Mouse (Mus musculus) kidney, postnatal 14 days (tissue): Measurements from ENCODE around the gene Palld.
A peak's percentile ranks its signal among the peaks of the same experiment; 100 is the strongest.

Experiments used
- DNase-seq: peaks from one replicate; pipeline ENCODE4 v3.0.0; 2022; ENCODE audit warnings: mixed read lengths

Palld gene

GRCm38 (mm10) chr8:61549585-61549984 lies 352.9 kb downstream of the Palld start:
- DNase-seq: no peak

DNA sequence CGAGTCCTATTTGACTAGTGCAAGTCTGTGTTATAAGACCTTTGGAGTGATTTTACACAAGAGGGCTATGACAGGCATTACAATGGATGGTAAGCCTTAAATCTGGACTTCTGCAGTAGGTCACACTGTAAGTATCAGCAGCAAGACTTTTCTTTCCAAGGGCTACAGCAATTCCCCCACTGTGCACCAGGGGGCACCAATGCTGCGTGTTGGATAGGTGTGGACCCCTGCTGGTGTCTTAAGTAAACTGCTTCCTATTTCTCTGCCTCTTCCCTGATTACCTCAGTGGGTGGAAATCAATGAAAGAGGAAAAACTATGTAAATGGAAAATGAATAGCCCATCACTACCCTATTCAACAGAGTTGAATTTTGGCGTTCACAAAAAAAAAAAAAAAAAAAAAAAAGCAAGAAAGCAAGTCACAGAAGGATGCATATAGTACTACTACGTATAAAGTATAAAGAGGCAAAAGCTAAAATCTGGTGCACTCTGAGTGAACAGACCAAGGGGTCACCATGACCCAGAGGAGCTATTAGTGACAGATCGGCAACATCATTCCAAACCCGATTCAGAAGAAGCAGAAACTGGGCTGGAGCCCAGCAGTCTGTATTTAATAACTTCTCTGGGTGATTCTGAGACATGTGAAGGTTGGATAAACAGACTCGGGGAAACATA lies 362.5 kb downstream of the Palld start:
- peak; percentile 89 for DNase-seq

DNA sequence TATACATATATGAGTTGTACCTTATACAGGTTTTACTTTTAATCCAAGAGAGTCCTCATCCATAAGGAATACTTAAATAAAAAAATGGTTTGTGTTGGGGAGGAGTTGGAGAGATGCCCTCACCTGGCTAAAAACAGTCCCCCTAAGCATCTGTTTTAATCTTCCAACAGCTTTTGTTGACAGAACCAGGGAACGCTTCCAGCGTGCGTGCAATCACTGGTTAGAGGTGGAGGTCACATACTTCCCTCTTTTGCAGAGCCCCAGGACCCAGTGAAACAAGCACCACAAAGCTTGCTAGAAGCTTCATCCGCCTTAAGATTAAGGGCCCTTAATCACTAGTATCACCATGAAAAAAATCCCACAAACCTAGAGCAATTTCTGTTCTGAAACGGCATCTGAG lies 365.0 kb downstream of the Palld start:
- DNase-seq: no peak

GRCm38 (mm10) chr8:61535472-61535871 lies 367.0 kb downstream of the Palld start:
- DNase-seq: no peak

DNA sequence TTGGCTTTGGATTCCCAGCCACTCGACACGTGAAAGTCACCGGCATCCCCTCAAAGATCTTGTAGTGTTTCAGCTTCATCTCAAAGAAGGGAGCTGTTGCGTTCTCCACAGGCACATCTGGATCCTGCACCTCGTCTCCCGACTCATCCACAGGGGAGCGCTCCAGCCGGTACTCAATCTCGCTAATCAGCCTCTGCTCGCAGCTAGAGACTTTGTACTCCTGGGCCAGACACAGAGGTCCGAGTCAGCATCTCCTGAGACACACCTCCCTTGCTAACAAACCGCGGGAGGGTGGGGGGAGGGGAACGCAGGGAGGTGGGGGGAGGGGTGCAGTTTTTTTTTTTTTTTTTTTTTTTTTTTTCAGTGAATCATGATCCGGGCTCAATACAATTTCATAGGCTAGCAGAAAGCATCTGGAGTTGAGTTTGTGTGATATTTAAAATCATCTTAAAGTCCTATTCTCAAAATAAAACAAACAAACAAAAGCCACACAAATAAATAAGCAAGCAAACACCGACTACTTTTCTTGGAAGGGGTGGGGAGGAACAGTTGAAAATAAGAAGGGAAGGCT lies 369.0 kb downstream of the Palld start:
- peak; percentile 40 for DNase-seq

GRCm38 (mm10) chr8:61532831-61533230 lies 369.7 kb downstream of the Palld start:
- DNase-seq: no peak

GRCm38 (mm10) chr8:61531944-61532795 lies 370.3 kb downstream of the Palld start:
- DNase-seq: no peak

DNA sequence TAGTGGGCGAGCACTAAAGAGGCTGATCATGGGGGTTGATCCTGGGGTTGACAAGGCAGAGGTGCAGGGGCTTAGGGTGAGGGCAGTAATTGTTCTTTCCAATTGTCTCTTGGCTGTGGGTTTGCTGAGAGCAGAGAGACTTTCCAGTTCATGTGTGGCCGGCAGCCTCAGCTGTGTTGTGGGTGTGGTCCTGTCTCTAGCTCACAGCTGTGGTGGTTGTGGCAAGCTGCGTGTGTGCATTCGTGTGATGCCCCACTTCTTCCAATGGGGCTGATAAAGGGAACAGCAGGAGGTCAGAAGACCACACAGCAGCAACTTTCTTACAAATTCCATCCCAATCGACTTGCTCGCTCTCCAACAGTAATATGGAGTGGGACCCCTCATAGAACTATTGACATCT lies 373.8 kb downstream of the Palld start:
- no peak for DNase-seq

DNA sequence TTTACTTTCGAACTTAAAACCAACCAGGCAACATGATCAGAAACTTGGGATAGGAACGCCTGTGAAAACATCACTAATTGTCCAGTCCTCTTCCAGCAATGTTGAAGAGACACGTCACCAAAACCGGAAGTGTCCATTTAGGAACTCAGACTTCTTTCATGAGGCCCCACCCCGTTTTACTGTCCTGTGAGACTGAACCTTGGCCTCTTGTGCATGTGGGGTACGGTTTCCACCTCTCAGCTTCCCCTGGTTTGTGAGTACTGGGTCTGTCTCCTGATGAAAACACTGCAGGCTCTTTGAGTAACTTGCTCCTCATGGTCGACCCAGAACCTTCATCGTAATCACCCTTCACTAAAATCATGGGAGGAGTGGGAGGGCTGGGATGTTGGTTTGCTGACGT lies 374.3 kb downstream of the Palld start:
- DNase-seq: no peak

DNA sequence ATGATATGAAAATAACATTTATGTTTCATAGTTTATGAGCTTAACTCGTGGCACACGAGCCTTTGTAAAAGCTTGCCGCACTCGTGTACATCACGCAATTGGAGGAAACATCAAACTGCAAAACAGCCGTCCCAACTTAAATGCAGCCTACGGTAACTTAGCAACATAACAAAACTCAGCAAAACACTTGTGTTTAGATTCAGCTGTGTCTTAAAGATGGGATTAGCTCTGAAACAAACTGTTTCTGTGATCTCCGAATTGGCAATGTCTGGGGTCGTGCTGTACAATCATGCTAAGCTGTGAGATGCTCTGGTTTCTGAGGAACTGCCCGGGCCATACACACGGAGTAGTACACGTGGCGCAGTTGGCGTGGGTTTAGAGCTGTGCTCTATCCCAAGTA lies 375.5 kb downstream of the Palld start:
- DNase-seq: no peak

DNA sequence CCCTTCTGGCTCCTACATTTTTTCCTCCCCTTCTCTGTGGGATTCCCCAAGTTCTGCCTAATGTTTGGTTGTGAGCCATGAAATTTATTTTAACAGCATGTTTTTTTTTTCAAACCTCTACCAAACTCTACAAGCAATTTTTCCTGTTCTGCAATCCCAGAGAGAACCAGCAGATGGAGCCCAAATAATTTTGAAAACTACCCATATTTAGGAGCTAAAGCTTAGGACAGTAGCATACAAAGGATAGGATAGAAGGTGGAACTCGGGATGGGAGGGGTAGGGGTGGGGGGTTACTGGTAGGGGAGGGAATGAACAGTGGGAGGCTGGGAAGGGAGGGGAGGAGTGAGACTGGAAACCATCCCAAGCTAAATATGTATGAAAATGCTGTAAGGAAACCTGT lies 380.4 kb downstream of the Palld start:
- DNase-seq: peak; percentile 40

- DNase-seq: peak; percentile 5
Observed at GRCm38 (mm10) chr8:61517502-61518185, 384.8 kb downstream of the Palld start.

DNA sequence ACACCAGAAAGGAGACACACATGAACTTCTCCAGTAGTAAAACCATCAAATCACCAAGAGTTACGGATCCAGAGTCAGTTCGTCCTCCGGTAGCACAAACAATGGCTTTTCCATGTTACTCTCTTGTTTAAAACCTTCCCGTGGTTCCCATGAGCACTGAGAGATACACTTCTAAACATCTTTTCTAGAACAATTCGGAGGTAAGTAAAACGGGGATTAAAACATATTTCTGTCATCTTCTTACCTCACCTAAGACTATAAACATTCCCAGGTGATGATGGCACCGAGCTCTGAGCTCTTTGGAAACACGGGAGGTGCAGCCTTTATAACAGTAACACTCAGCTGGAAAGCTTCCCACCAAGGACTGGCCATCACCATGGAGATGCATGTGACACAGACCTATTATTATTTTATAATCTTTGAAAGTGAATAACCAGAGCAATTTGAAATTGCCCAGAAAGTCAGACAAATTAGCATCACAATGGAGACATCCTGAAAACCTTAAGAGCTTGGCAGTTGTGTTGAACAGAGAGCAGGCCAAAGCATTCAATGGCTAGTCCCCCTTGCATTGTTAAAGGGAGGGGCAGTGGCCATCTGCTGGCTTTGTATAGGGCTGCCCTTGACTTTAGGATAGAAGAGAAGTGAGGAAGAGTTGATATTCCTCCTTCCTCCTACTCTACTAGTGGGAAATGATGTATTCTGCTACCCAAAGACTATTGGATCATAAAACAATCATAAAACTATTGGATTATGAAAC lies 385.6 kb downstream of the Palld start:
- no peak for DNase-seq

DNA sequence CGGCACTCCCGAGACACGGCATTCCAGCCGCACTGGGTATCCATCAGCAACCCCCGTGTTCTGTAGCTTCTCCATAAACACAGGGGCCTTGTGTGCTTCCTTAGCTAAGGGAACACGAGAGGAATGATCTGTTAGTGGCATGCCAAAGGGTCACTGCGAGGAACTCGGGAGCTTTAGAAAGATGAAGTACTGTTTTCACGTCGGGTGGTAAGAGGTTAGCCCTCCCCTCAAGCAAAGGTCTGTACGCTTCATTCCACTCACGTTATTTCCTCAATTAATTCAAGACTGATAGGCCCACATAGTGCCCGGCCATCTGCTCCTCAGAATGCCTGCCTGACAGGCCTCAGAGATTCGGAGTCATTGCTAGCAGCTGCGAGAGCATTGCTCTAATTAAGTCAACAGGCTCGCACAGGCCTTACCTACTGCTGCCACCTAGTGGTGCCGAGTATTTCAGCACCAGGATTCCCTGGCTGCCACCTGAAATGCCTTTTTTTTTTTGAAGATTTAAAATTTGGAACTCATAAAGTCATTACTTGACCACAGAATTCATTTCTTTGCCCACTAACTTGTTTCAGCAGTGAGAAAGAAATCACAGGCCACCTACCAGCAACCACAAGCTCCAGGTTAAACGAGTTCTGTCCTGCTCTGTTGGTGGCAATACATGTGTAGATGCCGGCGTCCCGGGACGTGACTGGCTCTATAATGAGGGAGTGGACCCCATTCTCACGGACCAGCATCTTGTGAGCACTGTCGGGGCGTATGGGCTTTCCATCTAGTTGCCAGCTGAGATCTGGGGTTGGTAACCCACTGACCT lies 386.4 kb downstream of the Palld start:
- peak; percentile 84 for DNase-seq

GRCm38 (mm10) chr8:61515110-61515930 lies 387.2 kb downstream of the Palld start:
- no peak for DNase-seq

GRCm38 (mm10) chr8:61502277-61502676 lies 400.2 kb downstream of the Palld start:
- DNase-seq: no peak

GRCm38 (mm10) chr8:61500914-61501313 lies 401.6 kb downstream of the Palld start:
- DNase-seq: no peak

DNA sequence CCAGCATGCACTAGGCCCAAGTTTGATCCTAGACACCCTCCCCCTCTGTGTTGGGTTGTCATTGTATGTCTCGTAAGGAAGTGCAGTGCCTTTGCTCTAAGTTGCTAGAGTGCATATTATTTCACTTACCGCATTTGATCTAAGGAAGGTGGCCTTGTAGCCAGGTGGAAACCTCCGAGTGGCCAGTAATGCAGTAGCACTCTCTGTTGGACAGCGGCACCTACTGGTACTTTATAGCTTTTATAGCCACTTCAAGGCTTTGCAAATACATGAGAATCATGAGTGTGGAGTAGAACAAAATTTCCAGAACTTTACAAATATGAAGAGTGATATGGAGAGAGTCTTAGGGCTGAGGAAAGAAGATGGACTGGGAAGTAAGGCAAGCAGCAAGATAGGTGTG lies 403.5 kb downstream of the Palld start:
- DNase-seq: peak; percentile 47

DNA sequence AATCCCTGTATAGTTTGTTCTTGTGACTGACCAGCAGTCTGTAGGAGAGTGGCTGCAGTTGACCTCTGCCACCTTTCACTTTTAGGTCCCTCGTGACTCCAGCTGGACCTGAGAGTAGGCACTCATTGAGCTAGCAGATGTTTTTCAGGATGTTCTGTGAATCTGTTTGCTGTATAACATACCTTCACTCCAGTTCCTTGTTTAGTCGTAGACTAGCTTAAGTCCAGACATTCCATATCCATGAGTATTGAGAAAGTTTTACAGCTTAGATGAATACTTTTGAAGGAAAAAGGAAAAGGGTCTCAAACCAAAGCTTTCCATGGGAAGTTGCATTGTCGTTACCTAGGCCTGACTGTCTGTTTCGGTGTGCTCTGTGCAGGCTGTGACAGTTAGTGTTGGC lies 405.4 kb downstream of the Palld start:
- DNase-seq: no peak

GRCm38 (mm10) chr8:61488631-61489030 lies 413.9 kb downstream of the Palld start:
- DNase-seq: no peak
